Mouse (Mus musculus) ovary, postnatal 14 days (tissue): Measurements from ENCODE around the gene Ucn3.
"Not testable (repeated sequence)": the region's sequence is repeated elsewhere in the genome, so short reads cannot be mapped to it uniquely, and the experiment has no call there.

Experiments
- DNase-seq: peaks from one replicate; pipeline ENCODE4 v3.0.0; 2022; ENCODE audit warnings: low spot score

The Ucn3 gene

DNA sequence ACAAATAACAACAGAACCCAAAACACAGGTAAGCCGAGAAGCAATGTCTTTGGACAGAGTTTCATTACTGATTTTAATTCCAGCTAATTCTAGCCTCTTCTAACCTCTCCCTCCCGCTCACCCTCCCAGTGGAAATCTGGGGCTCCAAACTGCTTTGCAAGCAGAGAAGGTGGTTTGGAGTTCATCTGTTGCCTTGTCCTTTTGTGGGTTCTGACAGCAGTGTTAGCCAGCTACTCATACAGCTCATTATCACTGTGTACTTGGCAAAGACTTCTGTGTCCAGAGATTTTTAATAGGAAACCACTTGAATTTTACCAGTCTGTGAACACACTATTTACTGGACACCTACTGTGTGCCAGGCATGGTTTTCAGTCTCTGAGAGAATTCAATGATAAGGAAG is at the start of gene Ucn3:
Ucn3 (minus strand) TSS at position 101 of the 400 bp plus-strand sequence.
- DNase-seq = no peak

DNA sequence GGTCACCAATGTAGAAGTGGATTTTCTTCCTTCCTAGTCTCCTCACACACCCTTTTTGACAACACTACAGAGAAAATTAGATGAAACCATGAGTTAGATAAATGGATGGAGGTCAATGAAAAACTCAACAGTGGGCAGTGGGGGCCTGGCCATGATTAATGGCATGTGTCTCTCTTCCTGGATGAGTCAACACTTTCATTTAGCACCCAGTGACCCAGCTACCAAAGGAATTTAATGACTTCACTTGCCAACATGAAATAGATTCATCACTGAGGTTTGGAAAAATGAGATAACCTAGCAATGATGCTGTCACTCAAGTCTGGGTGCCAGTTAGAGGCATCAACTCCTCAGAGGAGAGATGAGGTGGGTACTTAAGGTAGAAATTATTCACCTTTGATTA is 46.9 kb upstream of the Ucn3 start:
- no peak for DNase-seq

DNA sequence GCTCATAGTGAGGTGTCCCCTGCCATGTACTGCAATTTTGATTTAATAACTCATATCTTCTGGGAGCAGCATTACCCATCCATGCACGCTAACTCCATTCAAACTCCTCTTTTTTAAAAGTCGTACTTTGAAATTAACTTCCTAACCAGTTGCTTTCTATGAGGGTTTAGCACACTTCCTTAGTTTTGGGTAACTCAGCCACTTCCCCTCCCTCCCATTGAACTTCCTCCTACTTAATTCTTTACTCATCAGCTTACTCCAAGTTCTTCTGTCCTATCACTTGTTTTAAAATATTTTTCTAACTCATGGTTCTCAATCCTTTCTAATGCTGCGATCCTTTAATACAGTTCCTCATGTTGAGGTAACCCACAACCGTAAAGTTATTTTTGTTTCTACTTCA is 23.7 kb upstream of the Ucn3 start:
- DNase-seq = no peak

DNA sequence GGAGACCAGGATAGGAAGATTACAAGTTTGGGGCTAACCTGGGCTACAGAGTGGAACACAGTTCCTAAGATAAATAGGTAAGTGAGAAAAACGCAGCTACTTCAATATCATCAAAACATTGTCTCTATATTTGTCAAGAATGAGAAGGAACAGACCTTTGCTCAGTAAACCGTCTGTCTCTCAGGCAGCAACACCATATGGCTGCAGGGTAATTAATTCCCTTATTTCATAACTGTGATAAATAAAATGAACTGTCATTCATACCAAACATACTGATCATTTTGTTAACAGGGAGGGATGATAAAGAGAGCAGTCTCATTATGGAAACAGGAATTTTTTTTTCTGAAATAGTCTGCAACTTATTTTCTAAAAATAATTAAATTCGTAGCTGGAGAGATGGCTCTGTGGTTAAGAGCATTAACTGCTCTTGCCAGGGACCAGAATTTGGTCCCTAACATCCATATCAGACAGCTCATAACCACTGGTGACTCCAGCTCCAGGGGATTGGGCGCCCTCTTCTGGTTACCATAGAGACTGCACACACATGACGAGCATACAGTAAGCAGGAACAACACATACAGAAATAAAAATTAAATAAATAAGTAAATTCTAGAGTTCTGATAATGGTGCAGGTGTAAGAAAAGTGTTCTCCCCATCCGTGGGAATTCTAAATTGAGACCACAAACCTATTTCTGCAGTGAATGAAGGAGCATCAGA is 6.2 kb upstream of the Ucn3 start:
- DNase-seq = no peak

DNA sequence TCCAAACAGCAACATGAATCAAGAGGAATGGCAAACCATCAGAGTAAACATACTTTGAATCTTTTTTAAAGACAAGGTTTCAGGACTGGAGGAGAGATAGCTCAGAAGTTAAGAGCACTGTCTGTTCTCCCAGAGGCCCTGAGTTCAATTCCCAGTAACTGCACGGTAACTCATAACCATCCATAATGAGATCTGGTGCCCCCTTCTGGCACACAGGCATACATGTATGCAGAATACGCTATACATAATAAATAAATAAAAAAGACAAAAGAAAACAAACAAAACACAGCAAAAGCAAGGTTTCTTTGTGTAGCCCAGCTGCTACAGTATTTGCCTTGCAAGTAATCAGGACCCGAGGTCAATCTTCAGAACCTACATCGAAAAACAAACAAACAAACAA is 4.3 kb upstream of the Ucn3 start:
- no peak for DNase-seq

DNA sequence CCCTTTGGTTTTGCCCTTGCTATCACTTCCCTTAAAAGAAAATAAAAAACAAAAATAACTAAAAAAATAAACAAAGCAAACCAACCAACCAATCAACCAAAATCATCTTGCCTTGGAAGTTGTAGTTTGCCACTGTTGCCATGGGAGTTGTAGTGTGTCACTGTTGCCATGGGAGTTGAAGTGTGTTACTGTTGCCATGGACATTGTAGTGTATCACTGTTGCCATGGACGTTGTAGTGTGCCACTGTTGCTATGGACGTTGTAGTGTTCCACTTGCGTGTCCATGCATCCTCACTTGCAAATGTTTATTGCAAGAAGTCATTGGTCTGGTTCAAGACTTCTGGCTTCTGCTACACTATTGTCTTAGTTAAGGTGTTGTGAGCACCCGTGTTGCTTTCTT is 2.1 kb upstream of the Ucn3 start:
- DNase-seq = no peak

DNA sequence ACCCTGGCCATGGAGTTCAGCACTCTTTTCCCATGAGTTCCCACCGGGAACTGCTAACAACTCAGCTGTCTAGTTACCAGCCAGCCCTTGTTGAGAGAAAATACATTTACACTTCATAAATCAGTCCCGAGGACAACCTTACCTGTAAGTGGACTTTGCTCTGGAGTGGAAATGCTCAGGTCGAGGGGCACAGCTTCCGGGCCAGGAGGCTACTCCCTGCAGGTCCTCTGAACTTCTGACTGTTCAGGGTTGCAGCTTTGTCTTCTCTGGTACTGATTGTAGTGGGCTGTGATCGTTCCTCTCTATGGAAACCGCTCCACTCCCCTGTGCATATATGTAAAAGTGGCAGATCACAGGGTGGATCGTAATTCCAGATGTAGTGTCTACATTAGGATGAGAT is 450 bp downstream of the Ucn3 start:
- no peak for DNase-seq

DNA sequence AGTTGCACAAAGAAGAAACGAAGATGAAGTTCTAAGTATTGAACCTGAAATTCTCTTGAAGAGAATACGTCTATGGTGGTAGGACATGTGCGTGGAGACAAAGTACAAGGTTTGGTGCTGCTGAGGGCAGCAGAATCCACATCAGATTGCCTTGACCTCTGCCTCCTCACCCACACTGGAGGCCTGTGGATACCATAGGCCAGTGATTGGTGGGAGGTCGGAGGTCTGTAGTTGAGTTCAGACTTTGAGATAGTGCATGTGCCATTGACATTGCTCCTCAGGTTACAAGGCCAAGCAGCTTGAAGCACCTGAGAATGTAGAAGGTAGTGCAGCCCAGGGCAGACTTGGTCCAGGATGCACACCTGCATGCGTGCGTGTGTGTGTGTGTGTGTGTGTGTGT is 19.1 kb downstream of the Ucn3 start:
- no peak for DNase-seq

DNA sequence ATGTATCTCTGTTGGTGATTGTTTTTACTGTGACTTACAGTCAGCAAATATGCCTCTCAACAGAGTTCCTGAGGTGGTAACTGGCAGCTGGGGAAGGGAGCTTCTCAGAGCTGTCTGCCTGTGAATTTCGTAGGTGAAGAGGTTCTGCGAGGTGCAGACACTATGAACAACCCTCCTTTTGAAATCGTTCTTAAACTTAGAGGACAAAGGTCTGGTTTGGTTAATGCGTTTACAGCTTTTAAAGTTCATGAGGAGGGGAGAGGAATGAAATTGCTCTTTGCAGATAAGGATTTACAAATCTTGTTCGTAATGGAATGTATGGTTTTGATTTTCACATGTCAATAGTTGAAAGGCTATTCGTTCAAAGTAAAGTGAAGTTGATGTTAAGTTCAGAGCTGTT is 19.5 kb downstream of the Ucn3 start:
- DNase-seq = no peak

DNA sequence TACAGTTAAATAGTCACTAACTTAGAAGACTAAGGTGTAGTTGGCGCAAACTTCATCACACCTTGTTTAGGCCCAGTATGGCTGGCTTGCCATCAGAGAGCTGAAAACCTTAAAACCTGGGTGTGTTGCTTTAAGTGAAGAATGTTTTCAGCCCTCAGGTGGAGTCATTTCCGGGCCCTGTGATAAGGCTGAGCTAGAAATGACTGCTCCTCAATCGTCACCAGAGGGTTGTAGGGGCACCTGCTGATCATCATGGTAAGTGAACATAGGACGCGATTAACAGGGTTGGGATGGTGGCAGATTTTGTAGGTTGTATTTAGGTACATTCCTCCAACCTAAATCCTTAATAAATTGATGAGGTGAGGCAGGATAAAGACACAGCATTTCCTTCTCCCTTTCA is 20.7 kb downstream of the Ucn3 start:
- DNase-seq = no peak

DNA sequence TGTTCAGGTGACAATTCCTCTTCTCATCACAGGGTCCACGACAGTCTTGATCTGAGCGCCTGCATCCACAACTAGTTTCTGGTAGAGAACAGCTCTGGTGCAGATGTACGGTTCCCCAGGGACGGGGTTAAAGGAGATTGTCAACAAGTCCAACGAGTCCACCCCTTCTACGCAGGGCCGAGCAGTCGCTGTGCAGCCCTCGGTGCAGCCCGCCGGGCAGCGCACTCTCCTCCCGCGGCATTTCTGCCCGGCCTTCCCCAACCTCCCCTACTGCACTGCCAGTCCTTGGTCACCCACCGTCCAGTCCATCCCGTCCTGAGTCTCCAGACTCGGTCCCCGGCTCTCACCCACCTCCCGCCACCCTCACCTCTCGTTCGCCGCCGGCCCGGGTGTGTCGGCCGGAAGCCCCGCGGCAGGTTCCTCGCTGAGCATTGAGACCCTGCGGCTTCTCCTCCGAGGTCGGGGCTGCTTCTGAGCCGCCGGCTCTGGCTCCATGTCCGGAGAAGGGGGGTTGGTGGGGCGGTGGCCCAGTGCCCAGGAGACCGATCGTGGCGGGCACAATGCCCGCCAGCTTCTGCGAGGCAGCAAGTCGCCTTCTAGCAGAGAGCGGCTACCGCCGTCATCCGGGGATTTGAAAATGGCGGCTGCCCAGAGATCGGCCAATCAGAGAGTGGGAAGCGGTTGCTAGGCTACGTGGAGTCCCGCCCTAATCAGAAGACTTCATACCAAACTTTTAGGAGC is 27.4 kb downstream of the Ucn3 start, which contains the start of the genes Net1 and Tubal3:
Net1 (minus strand) TSS at position 650 of the 741 bp plus-strand sequence.
Tubal3 (plus strand) TSS at position 704 of the 741 bp plus-strand sequence.
- peak; percentile 89 for DNase-seq

DNA sequence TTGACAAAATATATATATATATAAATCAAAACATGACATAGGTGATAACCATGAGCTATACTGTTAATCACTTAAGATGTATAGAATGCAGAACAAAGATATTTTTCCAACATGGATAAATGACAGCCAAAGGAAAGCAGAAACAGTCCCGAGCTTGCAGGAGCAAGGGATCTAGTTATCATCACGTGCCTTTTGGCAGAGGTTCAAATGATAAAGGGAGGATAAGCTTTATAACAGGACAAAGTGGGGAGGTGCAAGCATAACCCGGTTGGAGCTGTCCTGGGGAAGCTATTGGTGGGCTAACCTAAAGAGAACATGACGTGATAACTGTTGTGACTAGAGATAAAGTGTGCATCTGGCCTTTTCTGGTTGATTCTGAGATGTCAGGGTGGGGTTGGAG is 31.6 kb downstream of the Ucn3 start:
- no peak for DNase-seq

DNA sequence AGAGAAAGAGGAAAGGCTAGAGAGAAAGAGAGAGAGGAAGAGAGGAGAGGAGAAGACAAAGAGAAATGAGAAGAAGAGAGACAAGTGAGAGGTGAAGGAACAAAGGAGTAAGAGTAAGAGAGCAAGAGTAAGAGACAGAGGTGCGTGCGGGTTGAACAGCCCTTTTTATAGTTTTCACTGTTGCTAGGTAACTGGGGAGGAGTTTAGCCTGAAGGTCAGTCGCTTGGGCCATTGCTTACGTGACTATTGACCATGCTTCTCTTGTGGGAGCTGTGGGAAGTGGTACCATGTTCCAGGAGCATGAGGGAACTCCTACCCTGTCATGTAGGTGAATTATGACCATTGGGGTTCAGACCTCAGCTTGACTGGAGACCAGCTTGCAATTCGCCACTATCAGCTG is 34.8 kb downstream of the Ucn3 start:
- DNase-seq = no peak

DNA sequence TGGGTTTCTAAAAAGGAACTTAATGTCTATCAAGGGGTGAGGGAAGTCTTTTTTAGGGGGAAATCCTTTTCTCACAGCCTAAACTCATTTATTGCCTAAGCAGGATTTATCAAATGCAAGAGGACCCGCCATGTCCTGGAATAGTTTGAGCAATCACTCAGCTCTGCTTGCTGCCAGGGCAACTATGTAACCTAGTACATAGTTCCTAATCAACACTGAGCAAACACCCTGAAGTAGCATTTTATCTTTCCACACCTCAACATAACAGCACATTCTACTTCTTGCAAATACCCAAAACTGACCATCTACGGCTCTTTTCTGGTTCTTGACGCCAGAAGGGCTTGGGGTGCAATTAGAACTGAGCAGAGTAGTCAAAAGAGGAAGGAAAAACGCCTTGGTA is 36.9 kb downstream of the Ucn3 start:
- no peak for DNase-seq

DNA sequence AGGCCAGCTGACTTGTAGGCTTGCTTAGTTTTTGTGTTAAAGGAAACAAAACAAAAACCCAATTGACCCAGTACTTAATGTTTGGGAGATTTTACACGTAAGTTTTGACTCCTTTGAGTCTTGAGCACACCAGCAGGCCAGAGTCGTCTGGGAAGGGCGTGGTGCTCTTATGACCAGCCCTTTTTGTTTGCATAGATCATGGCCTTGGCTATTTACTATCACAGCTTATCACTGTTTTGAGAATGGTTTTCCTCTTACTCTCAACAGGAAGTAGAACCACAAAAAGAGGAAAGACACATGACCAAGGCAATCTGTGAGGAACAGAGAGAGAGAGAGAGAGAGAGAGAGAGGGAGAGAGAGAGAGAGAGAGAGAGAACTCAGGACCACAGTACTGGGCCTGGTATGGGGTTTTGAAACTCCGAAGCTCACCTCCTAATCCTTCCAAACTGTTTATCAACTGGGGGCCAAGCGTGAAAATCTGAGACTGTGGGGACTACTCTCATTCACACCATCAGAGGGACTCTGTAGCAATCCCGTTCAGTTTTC is 37.9 kb downstream of the Ucn3 start:
- DNase-seq = no peak

DNA sequence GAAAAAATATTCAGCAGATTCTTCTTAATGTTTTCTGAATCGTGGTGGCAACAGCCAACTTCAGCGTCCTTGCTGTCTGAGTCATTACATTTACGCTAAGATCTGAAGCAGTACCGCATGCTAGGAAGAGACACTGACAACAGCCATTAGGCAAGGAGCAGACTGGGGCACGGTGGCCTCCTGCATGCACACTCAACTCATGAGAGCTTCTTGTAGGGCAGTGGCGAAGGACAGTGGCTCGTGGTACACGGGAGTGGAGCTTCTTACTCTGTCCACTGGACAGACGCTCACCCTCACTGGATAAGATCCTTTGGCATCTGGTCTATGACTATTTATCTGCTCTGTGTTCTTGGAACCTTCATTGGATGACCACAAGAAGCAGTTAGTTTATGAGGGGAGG is 45.8 kb downstream of the Ucn3 start:
- DNase-seq = no peak

DNA sequence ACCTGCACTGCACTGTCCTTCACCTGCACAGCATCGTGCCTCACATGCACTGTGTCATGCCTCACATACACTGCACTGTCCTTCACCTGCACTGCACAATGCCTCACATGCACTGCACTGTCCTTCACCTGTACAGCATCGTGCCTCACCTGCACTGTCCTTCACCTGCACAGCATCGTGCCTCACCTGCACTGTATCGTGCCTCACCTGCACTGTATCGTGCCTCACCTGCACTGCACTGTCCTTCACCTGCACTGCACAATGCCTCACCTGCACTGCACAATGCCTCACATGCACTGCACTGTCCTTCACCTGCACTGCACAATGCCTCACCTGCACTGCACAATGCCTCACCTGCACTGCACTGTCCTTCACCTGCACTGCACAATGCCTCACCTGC is 46.9 kb downstream of the Ucn3 start:
- not testable (repeated sequence) for DNase-seq

DNA sequence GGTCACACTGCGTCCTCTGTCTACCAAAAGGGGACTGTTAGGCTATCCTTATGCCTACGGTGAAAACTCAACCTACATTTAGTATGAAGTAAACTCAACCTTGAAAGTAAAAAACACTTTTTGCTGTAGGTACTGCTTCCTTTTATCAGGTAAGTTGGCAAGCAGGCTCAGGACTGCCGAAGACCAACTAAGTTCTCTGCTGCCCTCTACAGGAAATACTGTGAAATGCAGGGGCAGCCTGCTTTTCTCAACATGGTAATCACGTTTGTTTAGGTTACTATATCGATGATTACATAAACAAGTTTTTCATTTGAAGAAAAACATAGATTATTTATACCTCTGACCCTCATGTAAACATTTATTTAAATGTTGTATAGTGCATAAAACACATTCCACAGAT is 48.2 kb downstream of the Ucn3 start:
- peak; percentile 59 for DNase-seq

DNA sequence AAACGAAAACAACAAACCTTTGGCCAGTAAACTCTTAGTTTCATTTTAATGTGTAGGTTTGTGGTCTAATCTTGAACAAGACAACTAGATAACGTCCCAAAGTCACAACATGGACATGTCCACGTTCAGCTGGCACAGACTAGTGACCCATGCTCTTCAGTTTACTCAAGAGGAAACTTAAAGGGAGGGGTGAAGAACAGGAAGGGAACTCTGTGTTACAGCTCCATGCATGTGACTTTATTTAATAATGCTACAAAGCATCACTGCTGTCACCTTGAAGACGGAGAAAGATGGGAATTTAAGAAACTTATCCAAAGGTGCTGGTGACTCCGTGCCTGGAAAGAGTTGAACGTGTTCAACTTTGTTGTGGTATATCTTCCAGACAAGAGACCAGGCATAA is 49.1 kb downstream of the Ucn3 start:
- DNase-seq = no peak

DNA sequence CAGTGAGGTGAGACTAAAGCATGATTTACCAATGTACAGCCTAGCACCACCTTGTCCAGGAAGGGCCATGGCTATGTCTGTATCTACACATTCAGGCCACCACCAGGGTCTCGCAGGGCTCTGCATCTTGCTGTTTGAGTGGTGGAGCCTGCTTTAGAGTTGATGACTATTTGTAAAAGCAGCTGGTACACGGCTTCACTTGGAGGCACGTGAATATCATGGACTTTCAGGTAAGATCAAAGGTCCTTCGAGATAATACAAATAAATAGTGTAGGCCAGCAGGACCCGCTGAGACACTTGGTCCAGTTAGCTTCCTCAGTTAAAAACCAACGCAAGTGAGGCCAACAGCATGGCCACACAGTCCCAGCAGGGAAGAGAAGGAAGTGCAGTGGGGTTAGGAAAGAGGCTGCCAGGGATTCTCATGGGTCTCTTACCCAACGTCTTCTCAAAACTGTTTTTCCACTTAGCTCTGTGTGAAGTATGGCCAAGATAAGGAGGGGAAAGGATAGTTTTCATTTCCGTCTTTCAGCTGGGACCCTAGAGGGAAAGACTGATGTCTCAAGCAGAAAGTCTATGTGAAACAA is 49.7 kb downstream of the Ucn3 start:
- no peak for DNase-seq

DNA sequence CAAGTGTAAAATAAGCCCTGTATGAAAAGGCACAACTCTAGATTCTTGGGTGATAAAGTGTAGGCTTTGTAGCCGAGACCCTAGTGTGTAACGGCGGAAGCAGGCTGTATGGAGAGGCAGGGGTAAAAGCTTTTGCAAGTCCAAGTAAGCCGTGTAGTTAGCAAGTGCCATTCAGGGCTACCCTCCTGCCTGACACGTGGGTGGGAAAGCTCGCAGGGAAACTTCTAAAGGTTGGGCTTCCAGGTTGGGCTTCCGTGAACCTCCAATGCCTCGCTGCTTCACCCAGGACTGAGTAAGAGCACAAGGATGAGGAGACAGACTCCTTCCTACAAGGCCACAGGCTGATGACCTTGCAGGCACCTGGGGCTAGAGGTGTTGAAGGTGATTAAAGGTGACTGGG is 50.6 kb downstream of the Ucn3 start:
- no peak for DNase-seq

DNA sequence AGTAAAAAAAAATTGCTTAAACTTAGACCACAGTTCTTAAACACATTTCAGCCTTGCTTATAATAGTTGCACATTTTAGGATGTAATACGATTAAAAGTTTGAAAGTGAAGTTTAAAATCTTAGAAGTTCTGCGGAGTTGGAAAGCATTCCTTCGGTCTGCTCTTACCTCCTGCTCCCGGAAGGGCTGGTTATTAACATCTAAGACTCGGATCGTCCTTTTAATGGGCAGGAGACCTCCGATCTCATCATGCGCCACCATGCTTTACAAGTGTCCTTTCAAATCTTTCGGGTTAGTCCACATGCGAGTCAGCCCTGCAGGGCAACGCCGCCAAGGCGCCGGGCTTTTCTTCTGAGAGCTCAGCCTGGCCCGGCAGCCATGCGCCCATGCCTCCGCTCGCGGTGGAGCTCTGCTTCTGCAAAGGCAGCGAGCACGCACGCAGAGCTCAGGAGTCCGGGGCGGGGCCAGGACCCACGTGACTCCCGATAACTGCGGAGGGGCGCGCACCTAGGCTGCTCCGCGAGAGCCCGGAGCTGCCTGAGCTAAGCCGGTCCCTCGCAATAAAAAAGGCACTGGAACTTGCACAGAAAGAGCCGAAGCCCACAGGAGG is 51.9 kb downstream of the Ucn3 start:
- DNase-seq = peak; percentile 81

DNA sequence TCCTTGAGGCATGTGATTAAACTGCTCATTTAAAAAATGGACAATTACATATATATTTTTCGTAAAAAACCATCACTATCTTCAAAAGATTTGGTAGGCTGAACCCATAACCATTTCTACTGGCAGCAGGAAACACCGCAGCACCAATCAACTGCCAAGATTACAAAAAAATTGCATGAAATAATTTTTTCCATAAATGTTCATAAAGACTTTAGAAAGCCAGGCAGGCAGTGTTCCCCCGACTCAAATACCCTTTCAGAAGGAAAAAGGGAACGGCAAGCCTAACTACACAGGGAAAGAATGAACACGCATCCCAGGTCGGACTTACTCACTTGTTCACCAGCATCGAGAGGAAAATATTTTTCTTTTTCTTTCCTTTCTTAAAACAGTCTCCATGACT is 52.5 kb downstream of the Ucn3 start:
- no peak for DNase-seq
